Mouse (Mus musculus) hematopoietic stem cell, adult 5-6 weeks (primary cell): ENCODE results near the gene Shroom3. TPM values are rescaled to one million over a fixed set of nuclear protein-coding genes. Genes with fewer than 3 reads are reported as not detected.

Experiments used
- ATAC-seq, 2 experiments: fragments of 125-278 bp in 1 of 2; replicated peaks in 1 of 2; 2 replicates each; pipeline ENCODE4 v1.8.0; 2016 to 2017; ENCODE audit warnings: inconsistent platforms in 2 of 2, mild to moderate bottlenecking in 2 of 2, moderate number of reproducible peaks in 2 of 2, low read depth in 1 of 2, moderate TSS enrichment in 1 of 2; ENCODE audit not compliant: low FRiP score in 2 of 2, poor library complexity in 2 of 2, severe bottlenecking in 2 of 2, insufficient read depth in 1 of 2, low TSS enrichment in 1 of 2
- total RNA-seq: library from RNA; stranded (forward); fragments of 172-1452, 232-1000 nt; gene quantifications from 2 replicates; pipeline ENCODE4 v1.2.3, GENCODE M21; 2017

Shroom3 gene
- total RNA-seq, 1 experiment from 2014 or later, result 0.15 TPM

DNA sequence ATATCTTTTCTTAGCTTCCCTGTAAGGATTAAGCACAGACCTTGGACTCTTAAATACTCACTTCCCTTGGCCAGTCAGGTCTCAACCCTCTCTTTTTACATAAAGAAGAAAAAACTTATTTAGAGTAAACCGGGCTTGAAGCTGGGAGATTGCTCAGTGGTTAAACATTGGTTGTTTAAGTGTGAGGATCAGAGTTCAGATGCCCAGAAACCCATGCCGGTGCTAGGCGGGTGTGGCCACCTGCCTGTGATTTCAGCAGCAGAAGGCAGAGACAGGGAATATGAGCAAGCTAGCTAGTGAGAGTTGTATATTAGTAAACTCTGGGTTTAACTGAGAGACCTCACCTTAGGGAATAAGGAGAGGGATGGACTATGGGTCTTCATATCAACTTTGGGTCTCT lies 131.4 kb downstream of the Shroom3 start:
- ATAC-seq, result no peak

DNA sequence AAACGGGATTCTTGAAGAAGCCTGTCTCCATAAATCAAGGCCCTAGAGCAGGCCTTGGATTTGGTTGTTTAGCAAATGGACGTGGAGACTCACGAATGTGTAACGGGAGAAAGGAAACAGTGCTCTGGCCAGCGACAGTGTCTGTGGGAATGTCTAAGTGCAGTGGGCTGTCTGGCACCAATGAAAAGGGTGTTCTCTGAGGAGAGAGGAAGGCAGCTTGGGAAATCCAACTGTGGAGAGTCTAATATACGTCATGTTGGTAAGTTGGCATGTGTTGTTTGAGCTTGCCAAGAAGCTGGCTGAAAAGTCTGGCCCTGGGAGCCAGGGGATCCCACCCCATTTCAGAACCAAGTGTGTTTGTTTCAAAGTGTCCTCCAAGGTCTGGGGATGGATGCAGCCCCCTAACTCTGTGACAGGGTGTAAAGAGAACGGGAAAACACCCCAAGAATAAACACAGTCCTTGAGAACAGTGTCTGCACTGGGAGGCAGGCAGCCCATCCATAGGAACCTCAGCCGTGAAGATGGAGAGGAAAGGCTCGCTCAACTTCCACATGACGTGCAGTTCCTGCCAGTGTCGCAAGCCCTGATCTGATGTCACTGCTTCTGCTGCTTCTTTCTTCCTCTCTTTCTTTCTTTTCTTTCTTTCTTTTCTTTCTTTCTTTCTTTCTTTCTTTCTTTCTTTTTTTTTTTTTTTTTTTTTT lies 134.0 kb downstream of the Shroom3 start:
- ATAC-seq, result no peak

DNA sequence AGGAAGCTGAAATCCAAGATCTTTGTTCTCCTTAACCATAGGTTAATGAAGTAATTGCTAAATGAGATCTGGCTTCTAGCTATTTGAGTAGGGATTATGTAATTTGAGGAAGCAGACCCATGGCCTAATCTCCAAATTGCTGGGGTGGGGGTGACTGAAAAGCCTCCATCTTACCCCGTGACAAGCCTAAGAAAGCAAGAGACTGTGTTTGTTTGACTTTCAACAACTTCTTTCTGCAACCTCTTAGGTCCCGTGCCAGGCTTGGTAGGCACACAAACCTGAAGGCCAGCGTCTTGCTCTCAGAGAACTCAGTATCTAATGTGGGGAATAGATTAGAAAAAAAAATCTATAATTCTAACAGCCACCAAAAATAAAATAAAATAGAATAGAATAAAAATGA lies 138.1 kb downstream of the Shroom3 start:
- ATAC-seq, result no peak

DNA sequence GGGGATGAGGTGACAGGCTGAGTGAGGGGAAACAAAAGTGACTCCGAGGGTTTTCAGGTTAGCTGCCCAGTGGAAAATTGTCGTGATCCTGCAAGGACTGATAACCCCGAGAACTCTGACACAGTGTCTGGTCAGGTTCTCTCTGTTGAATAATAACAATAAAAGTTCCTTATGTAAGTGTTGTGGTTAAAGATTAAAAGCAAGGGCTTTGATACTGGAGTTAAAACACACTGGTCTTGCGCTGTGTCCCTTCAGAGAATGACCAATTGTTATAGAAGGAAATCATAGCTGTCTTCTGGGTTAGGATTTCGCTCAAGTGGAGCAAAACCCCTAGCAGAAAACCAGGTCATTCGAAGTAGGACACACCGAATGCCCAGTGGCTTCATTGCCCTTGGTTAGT lies 140.3 kb downstream of the Shroom3 start:
- ATAC-seq, result no peak

DNA sequence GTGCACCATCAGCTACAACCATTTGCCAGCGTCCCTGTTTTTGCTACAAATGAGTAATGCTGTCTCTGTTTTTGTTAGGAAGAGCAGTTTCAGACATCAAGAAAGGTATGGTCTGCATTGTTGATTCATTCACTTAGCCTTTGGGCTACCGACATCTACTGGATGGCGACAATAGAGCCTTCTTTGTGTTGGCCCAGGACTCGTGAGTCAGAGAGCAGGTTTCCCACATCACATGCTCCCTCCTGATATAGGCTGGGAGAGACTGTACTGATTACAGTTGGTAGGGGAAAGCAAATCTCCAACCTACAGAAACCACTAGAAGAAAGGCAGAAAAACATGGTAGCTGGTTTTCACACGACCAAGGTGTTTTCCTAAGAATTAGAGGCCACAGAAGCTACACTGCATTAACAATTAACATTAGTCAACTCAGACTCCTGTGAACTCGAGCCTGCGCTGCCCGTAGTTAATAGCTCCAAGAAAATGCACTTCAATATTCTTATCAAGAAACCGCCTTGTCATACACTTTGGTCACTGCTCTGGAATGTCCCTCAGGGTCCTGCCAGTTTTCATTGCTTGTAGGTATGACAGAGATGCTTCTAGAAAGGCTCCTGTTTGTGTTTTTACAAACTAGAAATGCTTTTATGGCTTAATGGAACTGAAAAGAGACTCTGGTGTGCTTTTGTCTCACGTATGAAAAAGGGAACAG lies 141.2 kb downstream of the Shroom3 start:
- ATAC-seq, result no peak

DNA sequence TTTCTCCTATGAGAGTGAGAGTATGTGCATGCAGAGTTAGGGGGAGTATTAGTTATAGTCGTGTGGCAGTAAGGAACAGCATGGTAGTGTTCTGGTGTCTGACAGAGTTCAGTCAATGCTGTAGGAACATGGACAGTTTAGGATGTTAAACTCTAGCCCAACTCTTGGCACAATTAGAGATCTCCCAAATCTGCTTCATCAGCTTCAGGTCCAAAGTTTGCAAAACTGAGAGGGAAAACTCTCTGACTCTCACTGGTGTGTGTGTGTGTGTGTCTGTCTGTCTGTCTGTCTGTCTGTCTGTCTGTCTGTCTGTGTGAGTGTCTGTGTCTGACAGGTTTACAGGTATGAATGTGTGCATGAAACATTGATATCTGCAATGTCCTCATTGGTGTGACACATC lies 147.2 kb downstream of the Shroom3 start:
- no peak for ATAC-seq

DNA sequence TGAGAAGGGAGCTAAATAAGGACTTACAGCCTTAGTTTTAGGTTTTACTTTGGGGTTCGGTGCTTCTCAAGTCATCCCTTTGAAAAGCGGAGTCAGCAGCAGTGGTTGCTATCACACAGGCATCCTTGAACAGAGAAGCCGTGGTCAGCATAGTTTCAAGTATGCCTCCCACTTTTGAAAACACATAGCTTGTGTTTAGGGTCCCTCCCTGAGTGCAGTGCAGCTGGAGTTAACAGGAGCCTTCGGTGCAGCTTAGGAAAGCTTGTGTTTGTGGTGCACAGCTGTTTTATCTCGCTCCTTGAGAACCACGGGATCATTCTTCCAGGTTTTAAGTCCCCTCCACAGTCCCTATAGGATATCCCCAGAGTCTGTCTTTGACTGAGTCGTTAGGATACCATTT lies 151.3 kb downstream of the Shroom3 start:
- ATAC-seq, result no peak

DNA sequence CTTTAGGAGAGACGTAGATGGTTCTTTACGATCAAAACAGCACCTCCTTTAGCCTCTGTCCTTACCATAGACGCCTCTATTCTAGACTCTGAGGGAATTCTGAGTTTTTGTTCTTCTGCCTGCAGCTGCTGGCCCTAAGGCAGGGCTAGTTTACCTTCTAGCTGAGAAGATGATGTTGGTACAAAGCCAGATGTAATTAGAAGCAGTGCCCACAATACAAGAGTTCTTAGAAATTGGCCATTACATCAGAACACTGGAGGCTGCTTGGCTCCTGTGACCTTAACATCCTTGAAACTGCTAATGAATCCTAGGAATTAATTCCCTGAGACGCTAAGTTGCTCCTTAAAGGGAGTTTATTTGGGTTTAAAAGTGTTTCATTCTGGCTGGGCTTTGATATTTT lies 154.1 kb downstream of the Shroom3 start:
- no peak for ATAC-seq

DNA sequence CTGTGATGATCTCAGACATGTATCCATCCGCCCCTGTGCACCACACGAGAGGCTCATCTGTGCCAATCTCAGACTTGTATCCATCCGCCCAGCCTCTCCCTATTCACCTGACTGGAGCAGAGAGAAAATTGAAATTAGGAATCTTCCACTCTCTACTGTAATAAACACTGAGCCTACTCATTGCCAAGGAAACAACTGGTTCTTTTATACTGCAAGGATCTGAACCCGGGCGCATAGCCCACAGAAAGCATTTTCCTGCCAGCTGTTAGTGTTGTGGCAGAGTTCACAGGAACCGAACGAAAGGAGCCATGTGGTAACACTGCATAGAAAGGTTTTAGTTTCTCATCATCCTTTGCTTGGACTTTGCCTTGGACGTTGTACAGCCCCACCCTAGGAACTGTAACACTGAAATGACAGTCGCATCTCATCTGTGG lies 155.1 kb downstream of the Shroom3 start:
- no peak for ATAC-seq

DNA sequence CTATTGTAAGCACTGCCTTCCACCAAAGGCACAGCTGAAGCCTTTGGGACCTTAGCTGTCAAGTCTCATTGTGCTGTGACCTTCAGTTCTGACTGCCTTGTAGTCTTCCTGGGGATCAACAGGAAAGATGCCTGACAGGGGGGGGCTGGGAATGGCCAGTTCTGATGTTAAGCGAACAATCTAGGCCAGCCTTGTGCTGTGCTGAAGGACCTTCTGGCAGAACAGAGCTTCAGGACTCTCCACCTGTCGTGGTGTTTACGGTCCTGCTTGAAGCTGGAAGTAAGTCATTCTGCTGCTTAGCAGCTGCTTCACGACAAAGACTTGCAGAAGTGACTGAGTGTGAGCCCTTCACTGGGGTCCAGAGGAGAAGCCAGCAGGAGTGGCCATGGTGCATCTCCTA lies 156.1 kb downstream of the Shroom3 start:
- ATAC-seq, result no peak

DNA sequence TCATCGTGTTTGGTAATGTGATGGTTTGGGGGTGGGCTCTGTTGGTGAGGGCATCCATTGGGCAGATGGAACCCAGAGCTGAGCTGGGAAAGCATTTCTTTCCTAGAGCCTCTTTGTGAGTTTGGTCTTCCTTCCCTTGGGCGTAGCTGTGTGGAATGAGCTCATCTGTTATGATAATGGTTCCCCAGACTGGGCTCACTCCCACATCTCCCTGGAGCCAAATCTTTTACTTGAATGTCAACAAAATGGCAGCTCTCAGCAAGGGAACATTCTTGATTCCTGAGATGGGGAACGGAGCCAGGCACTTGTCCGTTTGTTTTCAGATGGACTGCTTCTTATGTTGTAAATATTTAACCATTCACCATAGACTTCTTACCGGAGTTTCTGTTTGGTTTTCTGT lies 158.2 kb downstream of the Shroom3 start:
- no peak for ATAC-seq

DNA sequence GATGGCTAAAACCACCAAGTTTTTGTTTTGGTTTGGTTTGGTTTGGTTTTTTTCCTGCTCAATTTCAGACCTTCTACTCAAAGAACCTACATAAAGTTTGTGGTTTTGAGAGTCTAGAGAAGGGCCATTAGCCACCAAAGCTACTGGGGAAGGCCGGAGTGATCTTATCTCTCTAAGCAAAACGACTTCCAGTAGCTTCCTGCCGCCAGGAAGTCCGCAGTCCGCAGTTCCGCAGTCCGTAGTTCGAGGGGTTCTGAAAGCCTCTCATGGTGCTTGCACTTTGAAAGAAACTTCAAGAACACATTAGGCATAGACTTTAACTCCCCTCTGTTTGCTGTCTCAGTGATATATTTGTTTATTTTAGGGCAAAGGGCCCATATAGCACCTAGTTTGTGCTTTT lies 159.2 kb downstream of the Shroom3 start:
- ATAC-seq, result peak; percentile 32 to 56

DNA sequence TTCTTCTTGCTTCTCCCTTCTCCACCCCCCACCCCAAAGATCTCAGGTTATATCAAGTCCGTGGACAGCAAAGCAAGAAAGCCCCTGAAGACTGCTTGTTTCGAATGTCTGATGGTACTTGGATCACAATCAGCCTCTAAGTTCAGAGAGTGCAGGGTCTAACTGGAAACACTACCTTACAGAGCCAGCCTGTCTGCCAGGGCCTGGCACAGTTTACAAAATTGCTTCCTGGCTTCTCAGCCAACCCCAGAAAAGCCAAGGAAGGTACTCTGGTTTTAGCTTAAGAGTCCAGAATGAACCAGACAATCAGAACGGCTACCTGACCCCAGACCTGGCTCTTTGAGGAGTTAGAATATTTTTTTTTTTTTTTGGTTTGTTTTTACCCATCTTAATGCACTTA lies 159.6 kb downstream of the Shroom3 start:
- no peak for ATAC-seq

DNA sequence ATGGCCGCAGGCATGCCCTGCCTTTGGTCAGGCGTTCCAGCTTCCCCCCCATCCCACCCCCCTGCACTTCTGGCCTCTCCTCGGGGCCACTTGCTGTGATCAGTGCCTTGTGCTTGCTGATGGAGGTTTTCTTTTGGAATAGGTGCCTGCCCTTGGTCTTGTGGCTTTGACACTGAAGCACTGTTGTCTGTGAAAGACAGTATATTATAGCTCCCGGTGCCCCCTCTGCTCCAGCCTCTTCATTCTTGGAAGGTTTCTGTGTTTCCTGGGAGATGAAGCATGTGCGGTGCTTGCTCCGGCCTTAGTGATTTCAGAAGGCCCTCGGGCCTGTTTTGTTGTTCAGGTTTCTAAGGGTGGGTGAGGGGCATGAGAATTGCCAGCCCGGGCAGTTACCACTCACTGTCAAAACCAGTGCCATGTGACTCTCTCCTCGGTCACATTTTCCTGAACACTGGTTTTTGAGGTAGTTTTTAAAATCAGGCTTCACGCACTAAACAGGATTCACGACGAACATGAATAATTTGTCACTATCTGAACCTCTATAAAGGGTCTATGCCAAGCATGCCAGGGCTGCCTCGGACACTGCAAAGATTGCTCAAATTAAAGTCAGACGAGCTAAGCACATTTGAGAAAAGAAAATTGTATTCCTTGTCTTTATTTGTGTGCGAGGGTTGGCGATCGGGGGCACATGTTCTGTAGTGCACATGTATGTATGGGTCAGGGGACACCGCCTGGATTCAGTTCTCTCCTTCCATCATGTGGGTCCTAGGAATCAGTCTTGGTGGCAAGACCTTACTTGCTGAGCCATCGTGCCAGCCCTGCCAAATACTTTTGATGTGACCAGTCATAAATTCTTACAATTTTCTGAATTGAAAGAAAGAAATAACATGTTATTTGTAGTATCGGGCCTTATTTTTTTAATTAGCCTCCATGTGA lies 160.9 kb downstream of the Shroom3 start:
- no peak for ATAC-seq

DNA sequence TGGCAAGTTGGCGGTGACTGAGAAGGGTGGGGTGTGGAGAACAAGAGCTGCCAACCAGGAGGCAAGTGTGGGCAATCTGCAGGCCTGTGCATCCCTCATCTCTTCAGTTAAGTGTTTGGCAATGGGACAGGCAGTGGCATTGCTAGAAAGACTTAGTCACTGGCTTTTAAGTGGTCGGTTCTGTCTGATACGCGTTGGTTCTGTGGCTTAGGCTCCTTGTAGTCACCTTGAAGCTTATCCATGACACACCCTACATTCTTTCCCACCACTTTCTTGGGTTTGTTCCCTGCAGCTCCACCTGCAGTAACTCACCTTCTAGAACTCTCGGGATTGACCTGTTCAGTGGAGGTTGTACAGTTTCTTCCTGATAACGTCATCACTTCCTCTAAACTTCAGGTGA lies 166.5 kb downstream of the Shroom3 start:
- ATAC-seq, result no peak

DNA sequence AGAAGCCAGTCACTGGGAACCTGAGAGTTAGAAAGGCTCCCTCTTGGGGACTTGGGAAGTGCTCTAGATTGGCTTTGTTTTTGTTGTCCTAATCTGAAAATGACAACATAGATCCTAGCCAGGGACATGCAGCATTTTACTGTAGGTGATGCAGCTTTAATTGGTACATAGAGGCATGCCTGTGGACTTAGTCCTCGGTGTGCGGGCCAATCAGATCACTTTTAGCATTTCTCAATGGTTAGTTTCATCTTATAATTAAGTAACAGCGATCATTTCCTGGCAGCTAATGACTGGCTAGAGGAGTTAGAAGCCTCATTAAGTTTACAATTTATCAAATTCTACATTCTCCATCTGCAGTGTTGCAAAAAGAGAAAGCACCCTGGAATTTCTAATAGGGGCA lies 167.7 kb downstream of the Shroom3 start:
- ATAC-seq, result no peak

DNA sequence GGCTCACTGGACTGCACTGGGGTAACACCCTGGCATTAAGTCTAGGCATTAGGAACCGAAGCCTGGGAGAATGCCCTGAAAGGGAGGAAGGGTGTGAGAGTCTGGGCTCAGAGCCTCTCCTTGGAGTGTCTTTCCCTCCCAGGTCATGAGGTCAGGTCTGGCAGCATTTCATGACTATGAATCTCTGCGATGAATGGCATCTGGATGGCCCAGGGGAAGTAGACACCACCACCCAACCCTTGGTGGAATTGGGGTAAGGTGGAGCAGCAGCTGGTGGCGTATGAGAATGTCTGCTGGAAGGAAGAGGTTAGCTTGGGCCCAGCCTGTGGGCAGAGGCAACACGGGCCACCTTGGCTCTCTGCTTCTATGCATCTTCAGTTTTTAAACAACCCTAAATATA lies 171.7 kb downstream of the Shroom3 start:
- ATAC-seq, result no peak

DNA sequence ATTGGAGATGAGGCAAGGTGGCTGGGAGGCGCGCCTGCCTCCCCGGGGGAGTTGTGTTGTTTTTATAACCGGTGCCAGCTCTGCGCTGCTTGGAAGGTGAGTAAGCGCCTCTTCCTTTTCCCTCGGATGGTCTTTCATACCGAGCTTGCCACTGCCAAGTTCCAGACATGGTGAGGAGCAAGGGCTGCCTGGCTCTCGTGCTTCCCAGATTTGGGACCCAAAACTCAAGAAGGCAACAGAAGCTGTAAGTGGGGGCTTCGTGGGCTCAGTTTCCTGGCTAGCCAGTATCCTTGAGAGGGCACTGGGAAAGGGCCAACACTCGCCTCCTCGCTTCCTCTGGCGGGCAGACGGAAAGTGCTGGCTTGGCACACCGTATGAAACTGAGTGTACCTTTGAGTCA lies 173.1 kb downstream of the Shroom3 start:
- ATAC-seq, result no peak; a peak in 1 of 4 replicates
